Mouse (Mus musculus) forebrain, postnatal 0 days (tissue): ENCODE data around the gene Slc23a2. TPM values are rescaled to one million over a fixed set of nuclear protein-coding genes. Genes with fewer than 3 reads are reported as not detected.

Experiments
- ATAC-seq: fragments of 200-750 bp; cut with Nextera tagmentation; 2 replicates; pipeline ENCODE4 v1.8.0; 2017; ENCODE audit warnings: mild to moderate bottlenecking, moderate library complexity
- DNase-seq: peaks from one replicate; pipeline ENCODE4 v3.0.0-alpha.2; 2015
- H3K27ac ChIP-seq: fragments of 300-500 bp; sonication (generic); 2 replicates; pipeline ENCODE4 v1.5.1; 2014; ENCODE audit warnings: low read depth, mild to moderate bottlenecking, antibody characterized with exemption, low read length, moderate library complexity, mixed read lengths
- H3K27me3 ChIP-seq: fragments of 300-500 bp; sonication (generic); 2 replicates; pipeline ENCODE4 v1.6.1; 2014; ENCODE audit warnings: mild to moderate bottlenecking, low read length, mixed read lengths; ENCODE audit not compliant: insufficient read depth
- H3K36me3 ChIP-seq: fragments of 300-500 bp; sonication (generic); 2 replicates; pipeline ENCODE4 v1.6.1; 2014; ENCODE audit warnings: mild to moderate bottlenecking, moderate library complexity; ENCODE audit not compliant: insufficient read depth
- H3K4me1 ChIP-seq: fragments of 300-500 bp; sonication (generic); 2 replicates; pipeline ENCODE4 v1.6.1; 2014; ENCODE audit warnings: antibody characterized with exemption; ENCODE audit not compliant: insufficient read depth
- H3K4me2 ChIP-seq: fragments of 300-500 bp; sonication (generic); 2 replicates; pipeline ENCODE4 v1.6.1; 2014; ENCODE audit warnings: low read depth, mild to moderate bottlenecking, moderate library complexity
- H3K4me3 ChIP-seq: fragments of 300-500 bp; sonication (generic); 2 replicates; pipeline ENCODE4 v1.5.1; 2014; ENCODE audit warnings: low read depth, low read length, mixed read lengths
- H3K9ac ChIP-seq: fragments of 300-500 bp; sonication (generic); 2 replicates; pipeline ENCODE4 v1.6.1; 2014; ENCODE audit warnings: mild to moderate bottlenecking
- H3K9me3 ChIP-seq: fragments of 300-500 bp; sonication (generic); 2 replicates; pipeline ENCODE4 v1.6.1; 2016; ENCODE audit warnings: low read length
- CTCF ChIP-seq: sonication (generic); IDR thresholded peaks from 2 replicates; pipeline ENCODE4 v1.5.1; 2016; ENCODE audit warnings: antibody characterized with exemption, control low read depth, low read depth
- WGBS: fragments of 180-500 bp; shearing (Covaris S2); extraction: QIAGEN DNeasy Blood & Tissue Kit; methylation state at CpG from one replicate; pipeline ENCODE4 v1.1.7; 2014; 5-methylcytosine and 5-hydroxymethylcytosine counted together
- polyA plus RNA-seq: library from polyadenylated mRNA; unstranded; fragments of >200 nt; fragmentation: Nextera tagmentation; extraction: Ambion mirVana; gene quantifications from 2 replicates; pipeline ENCODE4 v1.2.1, GENCODE M21; 2015
- total RNA-seq: library from RNA; depleted of rRNA; stranded (reverse); fragments of >200 nt; gene quantifications from 2 replicates; pipeline ENCODE4 v1.2.3, GENCODE M21; 2014

Gene Slc23a2
- total and polyA plus RNA-seq, 2 experiments from 2014 or later: 36.2 to 57.2 TPM

DNA sequence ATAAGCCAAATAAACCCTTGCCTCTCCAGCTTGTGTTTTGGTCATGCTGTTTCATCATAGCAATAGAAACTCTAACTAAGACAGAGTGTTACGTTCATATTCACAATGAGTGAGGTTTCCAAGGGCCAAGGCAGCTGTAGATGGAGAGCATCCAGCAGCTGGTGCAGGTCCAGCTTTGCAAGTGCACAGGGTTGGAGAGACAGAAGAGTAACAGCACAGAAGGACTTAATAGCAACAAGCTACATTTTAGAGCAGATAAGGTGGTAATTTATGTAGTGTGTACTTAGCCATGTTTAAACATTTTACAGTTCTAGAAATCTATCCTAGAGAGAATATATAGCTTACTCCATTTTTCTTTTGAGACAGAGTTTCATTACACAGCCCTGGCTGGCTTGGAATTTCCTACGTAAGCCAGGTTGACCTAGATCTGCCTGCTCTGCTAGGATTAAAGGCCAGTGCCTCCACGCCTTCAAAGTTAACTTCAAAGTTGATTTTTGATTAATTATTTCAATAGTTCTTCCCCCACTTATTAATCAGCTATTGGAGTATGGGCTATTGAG, 31.5 kb upstream of the Slc23a2 start:
- peak; percentile 9 for DNase-seq

DNA sequence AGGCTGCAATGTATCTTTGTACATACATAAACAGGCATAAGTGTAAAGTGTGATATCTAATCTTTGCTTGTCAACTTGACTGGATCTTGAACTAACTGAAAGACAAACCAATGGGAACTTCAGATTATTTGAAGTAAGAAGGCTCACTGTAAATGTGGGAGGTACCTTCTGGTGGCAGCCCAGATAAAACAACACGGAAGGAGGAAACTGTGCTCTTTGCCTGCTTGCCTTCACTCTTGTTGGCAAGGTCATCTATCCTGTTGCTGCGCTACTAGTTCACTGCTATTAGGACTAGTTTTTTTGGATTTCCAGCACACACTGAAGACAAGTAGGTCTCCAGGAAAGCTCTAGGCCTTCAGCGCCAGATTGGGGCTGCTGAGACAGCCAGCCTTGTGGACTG, 29.1 kb upstream of the Slc23a2 start:
- no peak overlapping the region for H3K27ac ChIP-seq
- H3K9ac ChIP-seq: no peak overlapping the region
- H3K4me3 ChIP-seq: no peak overlapping the region
- no peak for TF ChIP-seq CTCF
- no peaks in the 10 kb centered on the region for H3K9me3 ChIP-seq
- H3K4me1 ChIP-seq: no peaks in the 10 kb centered on the region
- H3K4me2 ChIP-seq: no peak overlapping the region
- no peaks in the 10 kb centered on the region for H3K27me3 ChIP-seq
- ATAC-seq: no peak
- DNase-seq: no peak
- 91% methylated on average over 3 of the region's 3 CpGs for WGBS
- H3K36me3 ChIP-seq: no peaks in the 10 kb centered on the region

More for the DNA sequence above, 31.5 kb upstream of the Slc23a2 start:
- Histone ChIP-seq H3K4me2 (no peak overlapping the region), H3K9me3 (no peaks in the 10 kb centered on the region), H3K4me1 (no peaks in the 10 kb centered on the region), H3K4me3 (no peak overlapping the region), H3K9ac (no peak overlapping the region), H3K27ac (no peak overlapping the region), H3K27me3 (no peaks in the 10 kb centered on the region), H3K36me3 (no peaks in the 10 kb centered on the region)
- TF ChIP-seq CTCF: no peak
- peak; percentile 68 for ATAC-seq
- WGBS: 63% methylated on average over 3 of the region's 3 CpGs

DNA sequence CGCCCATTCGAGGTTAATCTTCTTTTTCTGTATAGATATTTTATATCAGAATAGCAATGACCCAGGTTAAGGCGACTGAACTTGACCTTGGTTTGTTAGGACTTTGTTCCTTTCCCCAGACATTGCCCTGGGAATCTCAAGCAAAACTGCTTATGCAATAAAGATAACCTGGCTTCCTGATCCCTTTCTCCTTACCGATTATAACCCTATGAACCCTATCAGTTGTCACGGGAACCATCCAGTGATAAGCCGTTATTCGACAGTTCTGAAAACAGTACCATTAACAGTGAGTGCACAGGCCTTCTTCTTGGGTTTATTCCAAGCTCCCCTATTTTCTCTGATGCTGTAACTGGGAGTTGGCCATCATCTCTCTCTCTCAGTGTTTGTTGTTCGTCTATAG, 27.0 kb upstream of the Slc23a2 start:
- H3K9me3 ChIP-seq: no peaks in the 10 kb centered on the region
- TF ChIP-seq CTCF: no peak
- H3K4me1 ChIP-seq: no peaks in the 10 kb centered on the region
- no peaks in the 10 kb centered on the region for H3K27me3 ChIP-seq
- H3K4me3 ChIP-seq: no peak overlapping the region
- 79% methylated on average over 8 of the region's 8 CpGs for WGBS
- H3K9ac ChIP-seq: no peak overlapping the region
- H3K27ac ChIP-seq: no peak overlapping the region
- ATAC-seq (no peak), DNase-seq (no peak)
- no peaks in the 10 kb centered on the region for H3K36me3 ChIP-seq
- H3K4me2 ChIP-seq: no peak overlapping the region

DNA sequence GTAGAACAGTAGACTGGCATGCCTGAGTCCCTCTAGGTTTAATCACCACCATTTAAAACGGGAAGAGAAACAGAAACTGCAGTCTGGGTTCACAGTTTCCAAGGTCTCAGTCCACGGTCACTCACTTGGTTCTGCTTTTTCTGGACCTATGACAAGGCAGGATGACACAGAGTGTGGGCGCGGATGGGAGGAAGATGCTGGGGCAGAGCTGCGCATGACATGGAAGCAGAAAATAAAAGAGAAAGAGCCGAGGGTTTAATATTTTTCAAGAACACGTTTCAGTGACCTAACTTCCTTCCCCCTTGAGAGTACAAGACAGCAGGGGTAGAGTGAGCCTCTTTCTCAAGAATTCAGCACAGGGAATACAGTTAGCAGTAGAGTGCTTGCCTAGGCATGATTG, 24.2 kb upstream of the Slc23a2 start:
- DNase-seq (no peak), ATAC-seq (no peak)
- WGBS: 91% methylated on average over 7 of the region's 7 CpGs
- H3K4me1 ChIP-seq: no peaks in the 10 kb centered on the region
- no peaks in the 10 kb centered on the region for H3K27me3 ChIP-seq
- H3K36me3 ChIP-seq: no peaks in the 10 kb centered on the region
- no peak overlapping the region for H3K4me3 ChIP-seq
- H3K9me3 ChIP-seq: no peaks in the 10 kb centered on the region
- no peak overlapping the region for H3K9ac ChIP-seq
- TF ChIP-seq CTCF: no peak
- no peak overlapping the region for H3K4me2 ChIP-seq
- no peak overlapping the region for H3K27ac ChIP-seq

DNA sequence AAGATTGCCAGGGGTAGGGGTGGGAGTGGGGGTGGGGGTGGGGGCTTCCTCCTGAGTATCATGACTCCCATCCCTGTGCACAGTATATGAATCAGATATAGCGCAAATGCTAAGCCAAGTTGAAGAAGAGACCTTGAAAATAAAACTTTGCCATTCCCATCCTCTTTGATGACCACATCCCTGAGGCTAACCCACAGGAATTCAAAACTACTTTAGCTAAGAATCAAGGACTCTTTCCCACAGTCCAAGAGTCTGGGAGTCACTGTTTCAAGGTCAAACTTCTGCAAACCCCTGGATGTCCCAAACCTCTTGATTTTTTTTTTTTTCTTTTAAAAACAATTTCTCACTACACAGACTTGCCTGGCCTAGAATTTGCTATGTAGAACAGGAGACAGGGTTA, 18.7 kb upstream of the Slc23a2 start:
- no peaks in the 10 kb centered on the region for H3K36me3 ChIP-seq
- no peak for ATAC-seq
- no peak overlapping the region for H3K9ac ChIP-seq
- no peak overlapping the region for H3K27ac ChIP-seq
- no peak overlapping the region for H3K4me2 ChIP-seq
- H3K27me3 ChIP-seq: no peaks in the 10 kb centered on the region
- no peak overlapping the region for H3K4me3 ChIP-seq
- H3K9me3 ChIP-seq: no peaks in the 10 kb centered on the region
- DNase-seq: no peak
- WGBS: 97% methylated on average over 1 of the region's 1 CpGs
- no peaks in the 10 kb centered on the region for H3K4me1 ChIP-seq
- no peak for TF ChIP-seq CTCF

DNA sequence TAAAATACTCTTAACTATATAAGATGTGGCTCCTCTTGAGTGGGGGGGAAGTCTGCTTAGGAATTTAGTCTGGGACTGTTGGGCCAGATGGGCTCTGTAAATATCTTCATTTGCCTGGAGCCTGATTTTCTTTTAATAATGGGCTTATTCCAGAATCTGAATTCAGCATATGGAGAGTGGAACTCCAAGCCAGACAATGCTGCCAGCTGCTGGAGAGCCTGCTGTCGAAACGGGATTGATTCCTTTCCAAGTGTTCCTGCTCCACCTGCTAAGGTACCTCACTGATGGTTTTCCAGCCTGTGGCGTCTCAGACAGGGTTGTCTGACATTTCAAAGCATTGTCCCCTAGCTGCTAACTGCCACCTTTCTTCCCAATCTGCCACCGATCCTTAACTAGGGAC, 12.6 kb upstream of the Slc23a2 start:
- no peaks in the 10 kb centered on the region for H3K4me1 ChIP-seq
- TF ChIP-seq CTCF: no peak
- no peaks in the 10 kb centered on the region for H3K9me3 ChIP-seq
- WGBS: 36% methylated on average over 4 of the region's 4 CpGs
- ATAC-seq (peak; percentile 25; the same call in 1 of the 2 replicates), DNase-seq (peak; percentile 66)
- H3K9ac ChIP-seq: no peak overlapping the region
- no peak overlapping the region for H3K4me3 ChIP-seq
- H3K27me3 ChIP-seq: no peaks in the 10 kb centered on the region
- H3K27ac ChIP-seq: no peak overlapping the region
- no peak overlapping the region for H3K4me2 ChIP-seq
- H3K36me3 ChIP-seq: no peaks in the 10 kb centered on the region

DNA sequence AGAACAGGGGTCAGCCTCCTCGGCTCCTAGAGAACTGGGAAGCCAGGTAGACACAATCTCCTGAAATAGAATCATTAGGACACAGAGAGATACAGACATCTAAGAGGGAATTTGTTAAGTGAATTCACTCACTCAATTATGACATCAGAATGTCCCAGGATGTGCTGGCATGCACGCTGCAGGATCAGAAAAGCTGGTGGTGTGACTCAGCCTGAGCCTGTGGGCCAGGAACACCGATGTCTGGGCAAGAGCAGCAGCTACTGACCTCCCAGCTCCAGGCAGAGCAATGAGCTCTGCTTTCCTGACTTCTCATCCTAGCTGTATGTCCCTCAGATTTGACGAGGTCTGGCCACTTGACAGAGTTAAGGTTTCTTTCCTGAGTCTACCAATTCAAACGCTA, 7.8 kb upstream of the Slc23a2 start:
- no peak for DNase-seq
- 59% methylated on average over 5 of the region's 5 CpGs for WGBS
- no peak for TF ChIP-seq CTCF
- Histone ChIP-seq H3K27me3 (no peaks in the 10 kb centered on the region), H3K27ac (no peak overlapping the region), H3K4me3 (no peak overlapping the region), H3K4me1 (no peaks in the 10 kb centered on the region), H3K4me2 (no peak overlapping the region), H3K9ac (no peak overlapping the region), H3K9me3 (no peaks in the 10 kb centered on the region), H3K36me3 (no peaks in the 10 kb centered on the region)
- no peak for ATAC-seq
